Mouse (Mus musculus): ENCODE results near the gene Prss36.
"Not testable (repeated sequence)": the region's sequence is repeated elsewhere in the genome, so short reads cannot be mapped to it uniquely, and the experiment has no call there.

Gene Prss36

GRCm38 (mm10) chr7:127946470-127947023, at the start of gene Prss36:
Gene Prss36 (minus strand): TSS chr7:127946725.
- DNase-seq = no peak

- DNase-seq = peak; percentile 64 to 79
These were observed 46.9 kb upstream of the Prss36 start, which contains the start of gene Pycard for GRCm38 (mm10) chr7:127993341-127993977. Gene Pycard (minus strand): TSS chr7:127993867.

- peak; percentile 21 to 39 for DNase-seq
These were observed 46.2 kb upstream of the Prss36 start for GRCm38 (mm10) chr7:127992488-127993340.

- peak; percentile 86 to 90 for DNase-seq
These were observed 45.3 kb upstream of the Prss36 start for GRCm38 (mm10) chr7:127991643-127992487.

- no peak for DNase-seq
These were observed 42.4 kb upstream of the Prss36 start for GRCm38 (mm10) chr7:127988904-127989303.

- no peak for DNase-seq
These were observed 34.1 kb upstream of the Prss36 start for GRCm38 (mm10) chr7:127980606-127981005.

GRCm38 (mm10) chr7:127978856-127979255, 32.3 kb upstream of the Prss36 start:
- DNase-seq = no peak

- no peak for DNase-seq
These were observed 27.9 kb upstream of the Prss36 start for GRCm38 (mm10) chr7:127974413-127974930.

GRCm38 (mm10) chr7:127967922-127968828, 21.6 kb upstream of the Prss36 start:
- peak; percentile 84 to 91 for DNase-seq

GRCm38 (mm10) chr7:127967004-127967921, 20.7 kb upstream of the Prss36 start, which contains the start of gene Fus:
Gene Fus (plus strand): TSS chr7:127967457.
- DNase-seq = peak; percentile 97

- peak; percentile 13 to 37 for DNase-seq
These were observed 19.9 kb upstream of the Prss36 start for GRCm38 (mm10) chr7:127966371-127966918.

GRCm38 (mm10) chr7:127959364-127959763, 12.8 kb upstream of the Prss36 start:
- no peak for DNase-seq

- DNase-seq = no peak
These were observed 6.5 kb upstream of the Prss36 start for GRCm38 (mm10) chr7:127952864-127953581.

GRCm38 (mm10) chr7:127944614-127945013, 1.9 kb downstream of the Prss36 start:
- peak in 1 of 2 experiments; percentile 57 for DNase-seq

- DNase-seq = not testable (repeated sequence)
These were observed 4.4 kb downstream of the Prss36 start for GRCm38 (mm10) chr7:127942097-127942496.

GRCm38 (mm10) chr7:127936216-127936884, 10.2 kb downstream of the Prss36 start:
- no peak for DNase-seq

GRCm38 (mm10) chr7:127935748-127936159, 10.8 kb downstream of the Prss36 start:
- DNase-seq = no peak

GRCm38 (mm10) chr7:127935028-127935722, 11.3 kb downstream of the Prss36 start:
- peak; percentile 97 for DNase-seq

All from kidney, postnatal 4 days (tissue).